Comparison of ENCODE assay signal across 8 mouse cellular contexts in genomic region chr11:69913554-69914371, GRCm38 (mm10). TPM values are rescaled to one million over a fixed set of nuclear protein-coding genes. Genes with fewer than 3 reads are reported as not detected.
A peak's percentile ranks its signal among the peaks of the same experiment; 100 is the strongest.
DNase-seq lines count a peak whose midpoint lies in the region; ATAC-seq lines count a peak whose summit lies in the region.

Gene Gps2, plus strand, starts transcription at chr11:69913888.

- DNase-seq in adrenal gland, adult (ENCODE audit: inconsistent age in 2 of 2, low spot score in 1 of 2), result peak; percentile 94 to 98
- DNase-seq in embryo, embryonic 10 days (ENCODE audit: low spot score), result peak; percentile 97
- peak; percentile 89 for DNase-seq in gastrocnemius, postnatal 10 days
- DNase-seq in induced T-regulatory cell, adult 2 months (ENCODE audit: low read depth), result peak; percentile 97
- peak; percentile 90 for DNase-seq in left cerebral cortex, adult 8-10 months (ENCODE audit: low spot score in 2 of 2)
- DNase-seq in right cerebral cortex, adult 2 months (ENCODE audit: low spot score in 2 of 2), result peak; percentile 95 to 96
- peak; percentile 76 for DNase-seq in urinary bladder, postnatal 10 days (ENCODE audit: low spot score)

- ATAC-seq in megakaryocyte, adult 5-6 weeks (ENCODE audit: poor library complexity, severe bottlenecking), result peak; percentile 89

RNA-seq across cellular contexts. Expression of gene Gps2, which starts in this region (rescaled TPM):
- 10 to 100 TPM; 29.0 to 31.3 TPM for total RNA-seq in gastrocnemius, postnatal 10 days (2021)
- 10 to 100 TPM; 27.1 to 37.6 (median 32.4) TPM for total RNA-seq in left cerebral cortex, adult 8-10 months (2022)
- 140 and 156 TPM in 2 replicates for total RNA-seq in megakaryocyte, adult 5-6 weeks (2015)
- 56.4 and 64.9 TPM in 2 replicates for total RNA-seq in megakaryocyte, adult 5-6 weeks (2017)

Comparison
In these comparisons a context has a peak if more than half of its experiments do, and no peak if none do; other contexts are left out.
1. Peak in every context shown above with its lines: DNase-seq and ATAC-seq.